Mouse (Mus musculus): ENCODE results near the gene Bcl2l1.

Bcl2l1 gene

DNA sequence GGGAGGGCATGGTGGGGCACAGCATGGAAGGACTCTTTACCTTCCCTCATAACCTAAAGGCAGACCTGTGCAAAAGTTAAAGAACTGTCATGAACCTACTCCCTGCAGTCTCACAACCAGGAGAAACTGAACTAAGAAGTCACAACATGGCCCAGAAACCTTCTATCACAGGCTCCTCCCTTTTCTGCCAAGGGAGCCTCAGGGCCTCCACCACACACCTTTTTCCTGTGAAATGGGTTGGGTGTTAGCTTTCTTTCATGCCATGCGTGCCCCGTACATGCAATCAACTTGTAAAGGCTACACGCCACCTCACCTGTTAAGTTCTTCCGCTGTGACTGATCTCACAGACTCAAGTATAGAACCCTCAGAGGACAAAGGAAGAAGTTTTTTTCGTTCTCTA, 28.4 kb downstream of the Bcl2l1 start:
- no peak for DNase-seq (ENCODE audit: low read depth, low spot score)

DNA sequence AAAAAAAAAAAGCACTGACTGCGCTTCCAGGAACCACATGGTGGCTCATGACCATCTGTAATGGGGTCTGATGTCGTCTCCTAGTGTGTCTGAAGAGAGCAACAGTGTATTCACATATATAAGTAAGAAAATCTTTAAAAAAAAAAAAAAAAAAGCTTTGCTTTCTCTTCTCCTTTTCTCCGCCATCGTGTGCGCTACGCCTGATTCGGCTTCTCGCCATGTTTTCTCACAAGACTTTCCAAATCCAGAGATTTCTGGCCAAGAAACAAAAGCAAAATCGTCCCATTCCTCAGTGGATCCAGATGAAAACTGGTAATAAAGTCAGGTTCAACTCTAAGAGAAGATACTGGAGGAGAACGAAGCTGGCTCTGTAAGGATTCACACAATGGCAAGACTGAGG, 29.2 kb downstream of the Bcl2l1 start:
- DNase-seq (ENCODE audit: low read depth, low spot score): no peak

DNA sequence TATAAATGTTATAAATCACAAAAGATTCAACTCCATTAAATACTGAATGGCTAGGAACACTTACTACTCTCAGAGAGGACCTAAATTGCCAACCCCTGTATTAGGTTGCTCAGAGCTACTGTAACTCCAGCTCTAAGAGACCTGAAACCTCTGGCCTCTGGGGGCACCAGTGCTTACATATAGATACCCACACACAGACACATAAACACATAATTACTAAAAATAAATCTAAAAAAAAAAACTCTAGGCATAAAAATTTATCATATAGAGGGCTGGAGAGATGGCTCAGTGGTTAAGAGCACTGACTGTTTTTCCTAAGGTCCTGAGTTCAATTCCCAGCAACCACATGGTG, 30.8 kb downstream of the Bcl2l1 start:
- no peak for DNase-seq (ENCODE audit: low read depth, low spot score)

DNA sequence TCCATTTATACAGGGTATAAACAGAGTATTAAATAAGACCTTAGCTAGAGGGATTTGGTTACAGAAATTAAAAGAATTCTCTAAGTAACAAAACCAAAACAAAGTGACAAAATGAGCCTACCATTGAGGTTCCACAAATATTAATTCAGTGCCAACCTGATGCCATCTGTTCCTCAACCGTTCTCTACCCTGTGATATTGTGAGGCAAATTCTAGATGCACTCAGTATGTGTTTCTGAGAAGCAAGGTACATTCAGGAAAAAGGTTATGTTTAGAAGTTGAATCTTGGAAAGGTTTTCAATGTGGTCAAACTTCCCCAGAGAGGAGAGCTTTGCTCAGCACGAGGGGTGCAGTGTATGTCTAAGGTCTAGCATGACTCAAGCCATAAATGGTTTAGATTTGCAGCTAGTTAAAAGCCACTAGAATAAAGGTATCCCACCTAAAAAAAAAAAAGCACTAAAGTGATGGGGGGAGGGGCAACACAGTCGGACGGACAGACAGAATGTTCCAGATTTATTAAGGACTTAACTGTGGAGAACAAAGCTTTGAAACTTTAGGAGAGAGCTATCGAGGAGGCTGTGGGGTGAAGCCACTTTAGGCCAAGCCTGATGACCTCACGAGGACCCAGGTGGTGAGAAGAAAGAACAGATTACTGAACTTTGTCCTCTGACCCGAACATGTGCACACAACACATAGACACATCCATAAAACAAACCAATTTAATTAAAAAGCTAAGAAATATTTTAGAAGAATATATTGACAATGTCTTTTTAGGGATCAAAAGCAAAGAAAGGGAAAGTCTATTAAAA, 31.4 kb downstream of the Bcl2l1 start:
- no peak for DNase-seq (ENCODE audit: low read depth, low spot score)

DNA sequence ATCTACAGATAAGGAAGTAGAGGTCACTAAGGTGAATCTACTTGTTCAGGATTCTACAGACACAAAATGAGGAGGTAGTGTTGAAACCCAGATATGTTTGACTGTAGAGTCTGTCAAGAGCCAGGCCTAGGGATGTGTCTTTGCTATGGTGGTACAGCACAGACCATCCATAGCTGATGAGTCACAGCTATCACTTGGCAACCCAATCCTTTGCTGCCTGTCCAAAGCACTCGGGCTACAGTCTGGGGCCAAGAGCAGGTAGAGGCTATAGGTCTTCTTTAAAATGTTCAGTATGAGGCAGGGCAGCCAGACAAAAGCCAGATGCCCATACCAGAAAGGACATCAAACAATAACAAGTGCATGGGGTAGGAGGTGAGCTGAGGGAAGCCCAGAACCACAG, 33.9 kb downstream of the Bcl2l1 start:
- DNase-seq (ENCODE audit: low read depth, low spot score): no peak

DNA sequence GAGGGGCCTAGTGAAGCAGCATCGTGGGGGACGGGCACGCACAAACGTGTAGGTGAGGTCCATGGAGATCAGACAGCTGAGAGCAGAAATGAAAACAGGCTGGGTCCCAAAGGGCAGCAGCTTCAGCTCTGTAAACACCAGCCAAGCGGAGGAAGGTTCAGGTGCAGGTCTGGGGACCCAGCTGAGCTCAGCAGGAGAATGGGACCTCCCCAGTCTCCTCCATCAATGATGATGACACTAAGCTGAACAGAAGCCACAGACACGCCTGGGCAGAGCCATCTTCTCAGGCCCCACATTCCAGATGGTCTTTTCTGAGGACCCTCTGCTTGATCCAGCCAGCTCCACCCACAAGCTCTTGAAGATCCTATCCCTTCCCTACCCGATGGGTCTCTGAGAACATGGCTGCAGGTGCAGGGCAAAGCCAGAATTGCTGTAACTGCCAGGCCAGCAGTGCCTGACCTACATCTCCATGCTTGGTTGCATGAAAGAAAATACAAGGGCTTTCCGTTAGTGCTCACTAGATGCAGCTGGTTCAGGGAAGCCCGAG, 37.2 kb downstream of the Bcl2l1 start:
- no peak for DNase-seq (ENCODE audit: low read depth, low spot score)

DNA sequence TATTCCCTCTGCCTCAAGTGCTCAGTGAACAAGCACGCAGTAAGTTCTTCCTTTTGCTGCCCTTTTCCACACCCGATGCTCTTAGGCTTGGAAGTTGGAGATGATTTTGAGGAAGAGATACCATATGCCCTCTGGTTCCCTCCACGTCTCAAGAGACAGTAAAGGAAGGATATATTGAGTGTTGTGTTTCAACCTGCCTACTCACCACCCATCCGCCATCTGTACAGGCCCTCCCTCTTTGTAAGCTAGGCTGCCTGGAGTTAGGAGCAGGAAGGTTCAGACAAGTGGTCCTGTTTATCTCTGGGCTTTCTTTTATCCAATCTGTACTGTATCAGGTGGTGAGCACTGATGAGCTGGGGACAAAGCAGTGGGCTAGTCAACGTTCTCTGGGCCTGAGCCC, 38.1 kb downstream of the Bcl2l1 start:
- peak; percentile 74 for DNase-seq (ENCODE audit: low read depth, low spot score)

DNA sequence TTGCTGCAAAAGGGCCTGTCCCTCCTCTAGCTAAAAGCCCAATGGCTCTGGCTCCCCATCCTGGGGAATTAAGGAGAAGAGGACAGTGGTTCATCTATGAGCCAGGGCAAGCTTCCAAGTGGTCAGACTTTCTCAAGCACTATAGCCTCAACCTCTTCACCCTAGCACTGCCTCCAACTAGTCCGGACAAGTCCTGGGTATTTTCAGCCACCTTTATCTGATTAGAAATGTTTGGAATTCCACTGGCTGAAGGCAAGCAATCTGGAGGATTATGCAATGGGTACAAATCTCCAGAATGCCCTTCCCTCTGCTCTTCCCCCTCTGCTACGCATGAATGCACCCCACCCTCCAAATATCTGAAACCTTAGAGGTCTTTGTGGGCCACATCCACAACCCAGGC, 39.1 kb downstream of the Bcl2l1 start:
- DNase-seq (ENCODE audit: low read depth, low spot score): no peak

DNA sequence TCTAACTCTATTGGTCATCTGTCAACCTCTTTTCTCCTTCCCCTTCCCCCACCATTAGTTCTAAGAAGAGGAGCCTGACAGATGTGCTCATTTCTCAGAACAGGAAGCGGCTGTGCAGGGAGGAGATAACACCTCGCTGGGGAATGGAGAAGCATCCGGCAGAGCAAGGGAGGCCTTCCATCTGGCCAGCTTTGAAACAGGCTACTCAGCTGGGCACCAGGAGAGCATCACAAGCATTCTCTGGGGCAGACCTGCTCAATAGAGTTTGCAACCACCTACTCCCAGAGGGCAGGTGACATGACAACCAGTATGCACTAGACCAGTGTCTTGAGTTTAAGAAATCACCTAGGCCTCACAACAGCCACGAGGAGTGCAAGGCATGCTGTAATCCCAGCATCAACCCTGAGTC, 41.9 kb downstream of the Bcl2l1 start:
- no peak for DNase-seq (ENCODE audit: low read depth, low spot score)

DNA sequence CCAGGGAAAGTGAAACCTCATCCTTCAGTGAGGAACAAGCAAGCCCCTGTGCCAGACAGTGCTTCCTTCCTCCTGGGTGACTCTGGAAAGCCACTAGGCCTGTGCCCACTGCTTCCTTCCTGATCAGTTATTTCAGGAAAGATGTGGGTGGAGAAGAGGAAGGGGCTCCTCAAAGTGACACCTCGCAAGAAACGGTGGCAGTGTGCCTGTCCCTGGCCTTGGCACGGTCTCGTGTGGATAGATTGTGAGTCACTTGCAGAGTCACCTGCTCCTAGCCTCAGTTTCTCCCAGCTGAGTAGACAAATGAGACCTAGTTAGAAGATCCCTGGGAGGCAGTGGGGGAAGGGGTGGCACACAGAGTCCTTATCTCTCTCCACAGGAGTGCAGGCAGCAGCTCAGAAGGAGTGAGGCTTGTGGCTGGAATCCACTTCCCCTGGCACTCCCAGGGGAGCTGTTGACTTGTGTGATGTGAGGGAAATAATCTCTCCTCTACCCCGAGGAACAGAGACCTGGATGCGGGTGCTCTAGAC, 42.6 kb downstream of the Bcl2l1 start:
- peak; percentile 52 for DNase-seq (ENCODE audit: low read depth, low spot score)

DNA sequence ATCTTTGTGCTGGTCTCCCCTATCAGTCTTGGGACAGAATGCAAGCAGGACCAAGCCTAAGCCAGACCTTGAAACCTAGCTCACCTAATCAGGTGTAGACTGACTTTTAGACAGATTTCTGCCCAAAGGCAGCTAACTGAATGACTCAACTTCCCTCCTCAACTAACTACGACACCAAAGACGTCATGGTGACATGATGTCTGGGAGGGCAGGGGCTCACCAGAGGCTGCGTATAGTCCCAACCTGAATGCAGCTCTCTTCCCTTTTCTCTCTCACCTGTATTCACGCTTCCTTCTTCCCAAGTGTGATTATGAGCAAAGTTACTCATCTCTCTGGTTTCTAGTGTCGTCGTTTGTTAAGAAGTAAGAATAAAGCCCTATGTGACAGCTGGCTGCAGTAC, 44.0 kb downstream of the Bcl2l1 start:
- DNase-seq (ENCODE audit: low read depth, low spot score): no peak

DNA sequence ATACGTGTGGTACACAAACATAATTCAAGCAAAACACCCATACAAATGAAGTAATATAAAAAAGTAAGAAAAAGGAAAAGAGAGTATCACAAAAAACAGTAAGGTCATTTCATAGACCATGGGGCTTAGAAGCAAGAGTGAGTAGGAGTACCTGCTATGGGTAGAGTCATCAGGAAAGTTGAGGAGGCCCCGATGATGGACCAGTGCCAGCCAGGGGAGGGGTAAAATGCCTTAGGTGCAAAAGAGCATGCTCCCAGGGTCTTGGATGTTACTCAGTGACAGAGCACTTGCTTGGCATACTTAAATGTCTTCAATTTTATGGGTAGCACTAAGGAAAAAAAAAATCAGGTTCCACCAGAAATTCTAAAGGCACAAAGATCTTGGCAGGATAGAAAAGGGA, 44.4 kb downstream of the Bcl2l1 start:
- DNase-seq (ENCODE audit: low read depth, low spot score): no peak

DNA sequence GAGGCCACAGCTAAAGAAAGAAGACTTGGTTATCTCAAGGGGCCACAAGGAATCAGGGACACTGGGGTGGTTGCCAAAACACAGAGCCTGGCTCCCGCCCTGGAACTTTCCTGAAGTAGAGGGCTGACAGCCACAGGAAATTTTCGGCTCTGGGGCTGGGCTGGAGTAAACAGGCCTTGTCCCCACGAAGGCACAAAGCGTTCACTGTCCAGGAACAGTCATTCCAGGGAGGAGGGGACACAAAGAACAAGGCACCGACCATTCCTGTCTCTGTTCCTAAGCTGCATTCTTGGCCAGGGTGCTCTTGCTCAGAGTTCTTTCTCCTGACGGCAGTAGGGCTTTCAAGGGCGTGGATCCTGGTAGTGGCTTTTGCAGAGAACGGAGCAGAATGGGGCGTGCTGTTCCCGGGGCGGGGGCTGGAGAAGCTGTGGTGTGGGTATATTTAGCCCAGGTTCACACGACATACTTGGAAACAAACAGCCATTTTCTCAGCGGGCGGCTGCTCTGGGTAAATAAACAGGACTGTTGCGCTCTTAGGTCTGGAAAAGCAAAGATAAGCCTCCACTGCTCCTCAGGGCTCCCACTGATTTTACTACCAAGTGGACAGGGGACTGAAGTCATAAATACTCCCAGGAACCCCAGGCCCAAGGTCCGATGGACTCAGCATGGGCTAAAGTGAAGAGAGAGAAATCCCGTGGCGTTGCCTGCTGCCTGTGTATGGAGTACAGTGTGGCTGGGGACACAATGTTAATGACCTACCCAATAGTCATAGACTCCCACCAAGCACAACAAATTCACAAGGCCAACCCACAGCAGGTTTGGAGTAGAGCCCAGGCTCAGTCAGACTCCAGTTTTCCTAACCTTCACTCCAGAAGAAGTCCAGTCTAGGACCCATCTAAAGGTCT, 45.8 kb downstream of the Bcl2l1 start:
- DNase-seq (ENCODE audit: low read depth, low spot score): peak; percentile 77

DNA sequence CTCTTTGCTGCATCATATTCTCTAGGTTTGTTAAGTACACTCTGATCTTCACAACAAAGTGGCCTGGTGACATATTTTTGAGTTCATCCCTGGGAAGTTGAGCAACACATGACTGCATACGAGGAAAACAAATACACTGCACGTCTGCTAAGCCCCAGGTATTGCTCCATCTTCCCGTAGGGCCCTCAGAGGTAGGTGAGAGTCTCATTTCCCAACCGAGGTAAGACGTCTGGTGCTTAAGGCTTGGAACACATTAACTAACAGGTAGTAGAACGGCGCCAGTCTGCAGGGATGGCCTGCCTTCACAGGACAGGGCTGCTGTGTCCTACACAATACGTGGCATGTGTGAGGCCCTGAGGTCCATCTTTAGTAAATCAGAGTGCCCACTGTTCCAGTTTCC, 46.9 kb downstream of the Bcl2l1 start:
- DNase-seq (ENCODE audit: low read depth, low spot score): no peak

DNA sequence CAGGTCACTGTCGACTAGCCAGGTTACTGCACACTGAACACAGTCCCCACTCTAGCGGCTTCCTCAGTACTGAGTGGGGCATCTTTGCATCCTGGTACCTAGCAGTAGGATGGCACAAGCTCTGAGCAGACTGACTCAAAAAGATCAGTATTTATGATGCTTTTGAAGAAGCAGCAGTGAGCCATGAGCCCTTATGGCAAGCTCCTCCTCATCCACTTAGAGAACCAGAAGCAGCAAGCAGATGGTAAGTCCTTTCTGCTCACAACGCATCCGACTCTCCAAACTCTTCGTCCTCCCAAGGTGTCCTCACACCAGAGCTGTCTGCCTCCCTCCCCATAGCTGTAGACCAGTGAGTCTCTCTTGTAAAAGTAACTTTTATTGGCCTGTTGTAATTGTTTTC, 48.3 kb downstream of the Bcl2l1 start:
- no peak for DNase-seq (ENCODE audit: low read depth, low spot score)

DNA sequence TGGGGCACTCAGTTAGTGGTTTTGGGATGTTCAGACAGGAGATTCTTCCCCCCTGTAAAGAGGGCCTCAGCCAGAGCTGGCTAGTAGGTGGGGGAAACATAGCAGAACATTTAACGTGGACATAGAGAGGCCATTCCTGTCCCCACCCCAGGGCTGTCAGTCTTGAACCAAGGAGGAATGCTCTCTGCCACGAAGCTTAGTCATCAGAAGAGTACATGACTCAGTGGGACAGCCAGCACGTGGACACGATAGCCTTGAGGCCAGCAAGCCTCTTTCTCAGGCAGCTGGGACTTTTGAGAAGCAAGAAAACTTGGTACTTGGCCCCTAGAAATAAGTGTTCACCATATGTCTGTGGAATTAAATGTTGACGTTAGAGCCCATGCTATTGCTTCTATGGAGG, 48.9 kb downstream of the Bcl2l1 start:
- no peak for DNase-seq (ENCODE audit: low read depth, low spot score)

DNA sequence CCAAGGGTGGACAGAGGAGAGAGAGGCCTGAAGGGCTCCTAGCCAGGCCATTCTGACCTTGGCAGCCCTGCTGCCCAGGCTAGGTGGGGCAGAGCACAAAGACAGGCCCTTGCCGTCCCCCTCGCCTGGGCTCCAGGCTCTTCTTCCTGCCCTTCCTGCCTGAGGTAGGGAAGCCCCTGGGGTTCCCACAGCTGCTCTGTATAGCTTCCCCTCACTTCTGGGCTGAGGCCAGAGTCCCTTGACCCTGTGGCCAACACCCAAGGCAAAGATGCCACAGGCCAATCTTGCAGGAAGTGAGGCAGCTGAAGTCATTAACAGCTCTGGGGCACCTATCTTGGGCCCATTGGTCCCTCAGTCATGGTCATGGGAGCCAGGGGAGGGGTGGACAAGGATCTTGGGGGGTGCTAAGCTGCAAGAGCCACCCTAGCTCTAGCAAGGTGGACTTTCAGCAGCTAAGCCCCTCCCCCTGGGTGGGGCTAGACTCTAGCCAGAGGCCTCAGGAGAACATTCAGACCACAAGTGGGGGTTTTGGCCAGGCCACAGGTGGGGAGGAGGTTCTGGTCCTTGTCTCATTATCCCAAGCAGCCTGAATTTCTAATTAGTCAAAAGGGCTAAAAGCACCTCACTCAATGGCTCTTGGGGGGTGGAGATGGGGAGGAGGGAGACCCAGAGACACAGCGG, 50.4 kb downstream of the Bcl2l1 start:
- DNase-seq (ENCODE audit: low read depth, low spot score): no peak

DNA sequence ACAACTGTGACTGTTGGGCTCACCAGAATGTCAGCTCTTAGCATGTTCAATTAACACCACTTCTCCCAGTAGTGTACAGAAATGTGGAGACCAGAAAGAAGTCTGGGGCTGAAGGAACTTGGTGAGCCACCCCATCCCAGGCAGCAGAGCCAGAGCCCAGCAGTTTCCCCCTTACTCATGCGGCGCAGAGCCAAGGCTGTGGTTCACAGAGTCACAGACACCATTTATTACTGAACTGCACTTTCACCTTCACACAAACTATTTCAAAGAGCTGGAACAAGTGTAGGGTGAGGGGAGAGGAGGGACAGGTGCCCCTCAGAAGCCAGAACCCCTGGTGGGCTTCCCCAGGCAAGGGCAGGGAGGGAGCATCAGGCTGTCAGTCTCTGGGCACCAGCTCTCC, 51.1 kb downstream of the Bcl2l1 start:
- DNase-seq (ENCODE audit: low read depth, low spot score): no peak

DNA sequence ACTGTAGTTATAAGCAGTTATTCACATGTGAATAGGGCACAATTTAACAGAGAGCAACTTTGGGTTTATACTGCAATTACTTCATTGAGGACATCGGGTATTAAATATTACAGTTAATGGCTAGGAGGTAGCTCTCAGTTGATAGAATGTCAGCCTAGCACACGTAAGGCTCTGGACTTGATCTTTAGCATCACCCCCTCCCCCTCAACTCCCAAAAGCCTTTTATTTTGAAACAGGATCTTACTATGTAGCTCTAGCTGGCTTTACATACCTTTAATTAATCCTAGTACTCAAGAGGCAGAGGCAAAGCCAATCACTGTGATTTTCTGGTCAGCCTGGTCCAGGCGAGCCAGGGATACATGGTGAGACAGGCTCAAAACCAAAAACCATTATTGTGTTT, 54.4 kb downstream of the Bcl2l1 start:
- no peak for DNase-seq (ENCODE audit: low read depth, low spot score)

DNA sequence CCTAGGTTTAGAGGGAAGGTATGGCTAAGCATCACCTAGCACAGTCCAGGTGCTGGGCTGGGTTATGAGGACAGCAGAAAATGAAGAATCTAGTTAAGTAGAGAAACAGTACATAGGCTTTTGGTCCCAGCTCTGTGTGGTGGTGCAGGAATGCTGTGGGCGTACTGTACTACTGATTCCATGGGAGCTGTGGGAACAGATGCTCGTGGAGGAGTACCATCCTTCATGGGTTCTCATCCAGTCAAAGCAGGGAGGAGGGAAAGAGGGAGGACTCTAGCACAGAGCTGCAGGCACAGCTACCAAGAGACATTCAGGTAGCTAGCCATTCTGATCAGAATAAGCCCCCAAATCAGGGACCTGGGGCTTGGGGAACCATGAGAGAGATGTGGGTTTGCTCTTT, 55.1 kb downstream of the Bcl2l1 start:
- DNase-seq (ENCODE audit: low read depth, low spot score): peak; percentile 92

DNA sequence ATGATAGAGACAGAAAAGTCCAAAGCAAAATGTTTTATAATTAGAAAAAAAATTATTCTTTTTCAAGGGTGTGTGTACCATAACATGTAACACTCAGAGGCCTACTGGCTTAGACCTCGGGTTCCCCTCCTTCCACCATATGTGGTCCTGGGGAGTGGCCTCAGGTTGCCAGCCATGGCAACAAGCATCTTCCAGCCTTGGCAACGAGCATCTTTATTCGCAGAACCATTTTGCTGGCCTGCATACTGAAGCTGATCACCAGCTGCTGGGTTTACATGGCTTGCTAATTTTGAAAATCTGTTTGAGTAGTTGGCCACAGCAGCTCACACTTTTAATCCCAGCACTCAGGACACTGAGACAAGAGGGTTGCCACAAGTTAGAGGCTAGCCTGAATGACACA, 55.5 kb downstream of the Bcl2l1 start:
- DNase-seq (ENCODE audit: low read depth, low spot score): no peak

DNA sequence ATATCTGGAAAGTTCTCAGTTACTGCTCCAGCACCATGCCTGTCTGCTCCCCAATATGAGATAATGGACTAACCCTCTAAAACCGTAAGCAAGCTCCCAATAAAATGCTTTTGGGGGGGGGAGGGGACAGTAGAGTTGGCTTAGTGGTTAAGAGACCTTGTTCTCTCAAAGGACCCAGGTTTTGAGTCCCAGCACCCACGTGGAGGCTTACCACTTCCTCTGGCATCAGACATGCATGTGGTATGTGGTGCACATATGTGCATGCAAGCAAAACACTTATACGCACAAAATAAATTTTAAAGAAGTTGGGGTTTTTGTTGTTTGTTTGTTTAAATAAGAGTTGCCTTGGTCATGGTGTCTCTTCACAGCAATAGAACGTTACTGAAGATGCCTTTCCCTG, 56.2 kb downstream of the Bcl2l1 start:
- DNase-seq (ENCODE audit: low read depth, low spot score): no peak

Data from telencephalon, adult 2 months (tissue).